ENCODE assay signal across 8 mouse cellular contexts in genomic region chr13:22022241-22022640, GRCm38 (mm10). TPM values are rescaled to one million over a fixed set of nuclear protein-coding genes. Genes with fewer than 3 reads are reported as not detected.
DNase-seq lines count a peak whose midpoint lies in the region; ATAC-seq and TF ChIP-seq lines count a peak whose summit lies in the region.

No protein-coding gene starts in this region.

- DNase-seq in ovary, adult 18-20 months (ENCODE audit: low spot score): peak; percentile 42
- no peak for DNase-seq in ovary, postnatal 10 days (ENCODE audit: low spot score)
- peak; percentile 84 to 85 for DNase-seq in cerebellum, postnatal 25 days
- DNase-seq in gastrocnemius, adult 2 months: peak; percentile 83
- DNase-seq in left cerebral cortex, postnatal 25 days (ENCODE audit: low spot score in 2 of 2): peak; percentile 68 to 82
- DNase-seq in right cerebral cortex, postnatal 4 days: peak; percentile 66

- no peaks in the 10 kb centered on the region for H3K36me3 ChIP-seq in hindbrain, embryonic 16.5 days (ENCODE audit: control insufficient read depth, insufficient read depth, low read length)

- H3K9me3 ChIP-seq in hindbrain, embryonic 16.5 days (ENCODE audit: control insufficient read depth, low read length): no peaks in the 10 kb centered on the region

- no peak for TF ChIP-seq CTCF in gastrocnemius, adult 2 months (IDR thresholded peaks at IDR 0.05)

- no peak overlapping the region for H3K9ac ChIP-seq in hindbrain, embryonic 16.5 days (ENCODE audit: low read depth, low read length)

- peaks cover 3% of the 10 kb centered on the region for H3K4me1 ChIP-seq in hindbrain, embryonic 16.5 days (ENCODE audit: control insufficient read depth, insufficient read depth, low read depth, low read length)

- H3K27ac ChIP-seq in gastrocnemius, adult 2 months: peak overlapping the region; percentile 63
- no peak overlapping the region for H3K27ac ChIP-seq in hindbrain, embryonic 16.5 days (ENCODE audit: low read depth, low read length)

- H3K4me2 ChIP-seq in hindbrain, embryonic 16.5 days (ENCODE audit: low read length): peak overlapping the region; percentile 61

- intact Hi-C loops in gastrocnemius, adult 2 months (cut with DNase I): loop anchor here (2.0 to 10.0 kb wide), 5 partner anchors 77 to 1495 kb away; partner anchors contain the start of gene Zfp184
- intact Hi-C loops in left cerebral cortex, postnatal 25 days (cut with DNase I): loop anchor here (10.0 kb wide), 2 partner anchors 167 to 857 kb away; no protein-coding TSS in a partner anchor

- WGBS in hindbrain, embryonic 16.5 days: under 1% methylated on average over 9 of the region's 9 CpGs

- peak; percentile 64; the same call in 1 of the 2 replicates for ATAC-seq in hindbrain, embryonic 16.5 days
- peak; percentile 72 for ATAC-seq in megakaryocyte progenitor cell, adult 5-6 weeks (replicated peaks; ENCODE audit: poor library complexity)

- H3K4me3 ChIP-seq in gastrocnemius, adult 2 months: peak overlapping the region; percentile 71
- peak overlapping the region; percentile 36 for H3K4me3 ChIP-seq in hindbrain, embryonic 16.5 days (ENCODE audit: low read length)

- peaks cover 20% of the 10 kb centered on the region for H3K27me3 ChIP-seq in hindbrain, embryonic 16.5 days (replicated peaks; ENCODE audit: control insufficient read depth, insufficient read depth, low read length)

RNA-seq across cellular contexts. Expression of gene Prss16, which starts 12.7 kb away (rescaled TPM):
- total RNA-seq in gastrocnemius, adult 2 months (2021): not detected
- polyA plus RNA-seq in hindbrain, embryonic 16.5 days (2015; fragmentation: Nextera tagmentation; extraction: Ambion mirVana): not detected in 2 replicates
- total RNA-seq in left cerebral cortex, postnatal 25 days (2021): under 1 TPM; 0.25 to 0.39 TPM
- 17.0 and 19.9 TPM in 2 replicates for total RNA-seq in megakaryocyte progenitor cell, adult 5-6 weeks (2015)
- total RNA-seq in megakaryocyte progenitor cell, adult 5-6 weeks (2017): 11.4 and 12.2 TPM in 2 replicates

RNA-seq across cellular contexts. Expression of gene Hist1h2ah, which starts 13.1 kb away (rescaled TPM):
- total RNA-seq in gastrocnemius, adult 2 months (2021): 1 to 10 TPM in 1 of 2 experiments, not detected in 1; 3.7 TPM
- polyA plus RNA-seq in hindbrain, embryonic 16.5 days (2015; fragmentation: Nextera tagmentation; extraction: Ambion mirVana): not detected in 2 replicates
- total RNA-seq in left cerebral cortex, postnatal 25 days (2021): 10 to 100 TPM; 28.7 to 29.1 TPM
- total RNA-seq in megakaryocyte progenitor cell, adult 5-6 weeks (2015): 1.9 and 2.2 TPM in 2 replicates
- total RNA-seq in megakaryocyte progenitor cell, adult 5-6 weeks (2017): 923 and 1,838 TPM in 2 replicates

RNA-seq across cellular contexts. Expression of gene Hist1h2bk, which starts 13.4 kb away (rescaled TPM):
- total RNA-seq in gastrocnemius, adult 2 months (2021): 1 to 10 TPM in 1 of 2 experiments, not detected in 1; 2.6 TPM
- 0.70 and 0.87 TPM in 2 replicates for polyA plus RNA-seq in hindbrain, embryonic 16.5 days (2015; fragmentation: Nextera tagmentation; extraction: Ambion mirVana)
- 10 to 100 TPM; 10.0 to 11.6 TPM for total RNA-seq in left cerebral cortex, postnatal 25 days (2021)
- total RNA-seq in megakaryocyte progenitor cell, adult 5-6 weeks (2015): 65.4 and 83.1 TPM in 2 replicates
- 1,827 and 2,239 TPM in 2 replicates for total RNA-seq in megakaryocyte progenitor cell, adult 5-6 weeks (2017)

RNA-seq across cellular contexts. Expression of gene Hist1h4i, which starts 18.9 kb away (rescaled TPM):
- 10 to 100 TPM; 24.1 to 25.0 TPM for total RNA-seq in gastrocnemius, adult 2 months (2021)
- polyA plus RNA-seq in hindbrain, embryonic 16.5 days (2015; fragmentation: Nextera tagmentation; extraction: Ambion mirVana): 6.5 and 6.7 TPM in 2 replicates
- 10 to 100 TPM; 60.2 to 73.2 TPM for total RNA-seq in left cerebral cortex, postnatal 25 days (2021)
- 38.4 and 42.3 TPM in 2 replicates for total RNA-seq in megakaryocyte progenitor cell, adult 5-6 weeks (2015)
- total RNA-seq in megakaryocyte progenitor cell, adult 5-6 weeks (2017): 83.0 and 89.0 TPM in 2 replicates

RNA-seq across cellular contexts. Expression of gene Hist1h2ag, which starts 20.5 kb away (rescaled TPM):
- 1 to 10 TPM; 1.1 to 2.3 TPM for total RNA-seq in gastrocnemius, adult 2 months (2021)
- polyA plus RNA-seq in hindbrain, embryonic 16.5 days (2015; fragmentation: Nextera tagmentation; extraction: Ambion mirVana): 3.0 and 5.8 TPM in 2 replicates
- 10 to 100 TPM in 1 of 2 experiments, 1 to 10 TPM in 1; 8.5 to 19.5 TPM for total RNA-seq in left cerebral cortex, postnatal 25 days (2021)
- total RNA-seq in megakaryocyte progenitor cell, adult 5-6 weeks (2015): 21.6 and 36.7 TPM in 2 replicates
- 1,156 and 1,370 TPM in 2 replicates for total RNA-seq in megakaryocyte progenitor cell, adult 5-6 weeks (2017)

Comparison
In these comparisons a context has a peak if more than half of its experiments do, and no peak if none do; other contexts are left out.
1. RNA of gene Prss16, which starts 12.7 kb away (total RNA-seq): 11.4 to 19.9 TPM in megakaryocyte progenitor cell, adult 5-6 weeks; 0.25 to 0.39 TPM in left cerebral cortex, postnatal 25 days and not detected in gastrocnemius, adult 2 months; every median in the first group is over 4 times any median in the second.
2. RNA of gene Hist1h2bk, which starts 13.4 kb away (total RNA-seq): 65.4 to 2,239 TPM in megakaryocyte progenitor cell, adult 5-6 weeks; 10.0 to 11.6 TPM in left cerebral cortex, postnatal 25 days and 2.6 TPM in gastrocnemius, adult 2 months; every median in the first group is over 4 times any median in the second.